Mouse (Mus musculus) granulocyte monocyte progenitor cell, adult 5-6 weeks (primary cell): Measurements from ENCODE around the gene Ano6. TPM values are rescaled to one million over a fixed set of nuclear protein-coding genes. Genes with fewer than 3 reads are reported as not detected.

Source experiments
- ATAC-seq: replicated peaks from 2 replicates; pipeline ENCODE4 v1.8.0; 2016; ENCODE audit warnings: mild to moderate bottlenecking, moderate TSS enrichment, inconsistent platforms; ENCODE audit not compliant: poor library complexity, severe bottlenecking
- total RNA-seq, 2 experiments: library from RNA; stranded (forward) in 1 of 2; stranded (reverse) in 1 of 2; fragments of 200-712, 200-1000 nt in 1 of 2; fragments of >200 nt in 1 of 2; fragmentation: Nextera tagmentation in 1 of 2; gene quantifications; 2 replicates each; pipeline ENCODE4 v1.2.3; 2014 to 2017

Gene Ano6
- total RNA-seq, 2 experiments from 2014 or later: 25.3 to 28.7 TPM

DNA sequence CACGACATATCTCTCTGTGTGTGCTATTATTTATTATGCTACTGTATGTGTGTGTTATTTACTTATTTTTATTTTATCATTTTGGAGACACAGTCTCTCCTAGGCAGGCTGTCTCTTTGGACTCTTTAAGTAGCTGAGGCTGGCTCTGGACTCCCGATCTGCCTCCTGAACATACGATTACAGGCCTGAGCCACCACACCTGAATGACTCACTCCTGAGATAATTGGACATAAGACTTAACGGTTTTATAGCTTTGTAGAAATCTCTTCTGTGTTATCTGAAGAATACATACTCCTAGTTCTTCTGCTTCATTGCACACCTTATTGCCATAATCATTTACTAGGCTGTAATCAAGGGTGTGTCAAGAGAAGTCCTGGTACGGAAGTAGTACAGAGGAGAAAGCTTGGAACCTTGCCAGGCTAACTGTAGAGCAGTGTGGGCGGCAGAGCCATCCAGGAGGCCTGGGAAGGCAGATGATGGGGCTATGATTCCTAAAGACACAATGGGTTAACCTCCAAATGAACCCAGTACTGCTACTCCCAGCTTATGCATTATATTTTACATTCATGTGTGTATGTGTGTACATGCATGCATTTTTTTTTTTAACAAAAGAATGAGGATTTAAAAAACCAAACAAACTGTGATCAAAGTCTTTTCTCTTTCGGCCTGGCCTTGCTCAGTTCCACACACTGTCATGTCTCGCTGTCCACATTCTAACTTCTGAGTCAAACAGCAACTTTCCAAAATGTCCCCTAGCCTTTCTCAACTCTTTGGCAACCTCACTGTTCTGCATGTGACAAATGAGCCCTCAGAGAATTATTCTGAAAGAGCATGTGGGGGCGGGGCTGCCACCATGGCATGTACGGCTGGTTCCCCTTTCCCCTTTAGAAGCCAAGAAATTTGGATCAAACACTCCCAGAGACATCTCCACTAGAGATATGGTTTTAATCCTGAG is 4.2 kb downstream of the Ano6 start:
- ATAC-seq: peak; percentile 61

DNA sequence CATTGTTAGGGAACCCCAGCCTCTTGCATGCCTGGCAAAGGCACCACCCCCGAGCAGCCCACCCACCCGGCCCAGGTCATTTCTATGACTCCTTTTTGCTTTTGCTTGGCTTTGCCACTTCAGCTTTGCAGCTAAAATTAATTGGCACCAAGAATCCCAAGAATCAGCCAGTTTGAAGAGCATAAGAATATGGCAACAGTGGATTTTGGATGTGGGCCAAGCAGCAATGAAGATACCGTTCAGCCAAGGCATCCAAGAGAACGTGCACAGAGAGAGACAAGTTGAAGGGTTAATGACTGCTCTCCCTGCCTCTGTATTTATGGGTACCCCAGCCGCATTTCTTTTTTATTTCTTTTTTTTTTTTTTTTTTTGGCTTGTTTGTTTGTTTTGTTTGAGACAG is 5.4 kb downstream of the Ano6 start:
- no peak for ATAC-seq

DNA sequence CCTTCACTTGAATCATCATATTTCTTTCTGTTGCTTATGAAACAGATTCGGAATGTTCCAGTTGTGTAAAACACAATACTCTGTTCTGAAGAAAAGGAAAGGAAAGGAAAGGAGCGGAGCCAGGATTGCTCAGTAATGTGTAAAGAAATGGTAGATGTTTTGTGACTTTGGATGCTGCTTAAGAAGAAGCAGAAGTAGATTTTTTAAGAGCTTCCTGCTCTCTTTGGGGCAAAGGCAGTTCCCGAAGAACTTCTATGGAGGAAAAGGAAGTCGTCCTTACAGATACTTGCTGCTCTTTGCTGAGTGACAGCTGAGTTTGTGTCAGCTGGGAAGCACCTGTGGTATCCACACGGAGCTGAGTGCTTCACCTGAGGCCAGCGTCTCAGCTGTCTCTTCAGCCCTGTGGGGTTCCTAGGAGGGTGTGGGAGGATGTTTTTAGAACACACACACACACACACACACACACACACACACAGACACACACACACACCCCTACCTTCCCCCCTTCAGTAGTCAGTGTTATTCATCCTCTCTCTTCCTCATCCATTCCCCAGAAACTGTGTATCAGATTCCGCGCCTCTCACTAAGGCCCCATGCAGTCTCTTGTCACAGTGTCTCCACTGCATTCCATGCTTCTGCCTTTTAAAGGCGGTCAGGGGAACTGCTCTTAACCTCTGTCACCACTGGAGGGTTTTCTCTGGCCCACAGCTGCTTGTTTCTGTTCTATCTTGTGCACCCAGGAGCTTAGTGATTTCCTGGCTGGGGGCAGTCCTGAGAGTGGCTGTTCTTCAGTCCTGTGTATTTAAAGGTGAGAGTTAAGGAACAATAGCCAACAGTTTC is 6.7 kb downstream of the Ano6 start:
- ATAC-seq: peak; percentile 31

DNA sequence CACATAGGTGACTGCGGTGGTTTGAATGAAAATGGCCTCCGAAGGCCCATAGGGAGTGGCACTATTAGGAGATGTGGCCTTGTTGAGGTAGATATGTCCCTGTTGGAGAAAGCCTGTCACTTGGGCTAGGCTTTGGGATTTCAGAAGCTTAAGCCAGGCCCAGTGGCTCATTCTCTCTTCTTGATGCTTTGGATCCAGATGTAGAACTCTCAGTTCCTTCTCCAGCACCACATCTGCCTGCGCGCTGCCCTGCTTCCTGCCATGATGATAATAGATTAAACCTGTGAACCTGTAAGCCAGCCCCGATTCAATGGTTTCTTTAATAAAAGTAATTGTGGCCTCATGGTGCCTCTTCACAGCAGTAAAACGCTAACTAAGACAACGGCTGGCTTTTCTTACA is 7.6 kb downstream of the Ano6 start:
- no peak for ATAC-seq

DNA sequence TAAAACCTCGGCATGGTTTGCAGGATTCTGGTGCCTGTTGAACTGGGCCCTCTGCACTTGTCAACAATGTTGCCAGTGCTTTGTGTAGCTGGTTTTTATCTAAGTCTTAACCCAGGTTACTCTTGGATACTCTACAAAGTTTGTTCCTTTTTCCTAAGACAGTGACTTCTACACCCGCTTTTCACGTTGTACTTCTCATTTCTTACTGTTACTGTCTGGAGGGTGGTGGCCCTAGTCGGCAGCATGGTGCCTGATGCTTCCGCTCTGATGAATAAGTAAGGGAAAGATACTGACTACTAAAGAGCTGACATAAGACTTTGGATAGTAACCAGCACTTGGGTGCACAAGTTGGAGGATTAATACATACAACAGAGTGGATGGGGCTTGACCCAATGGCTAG is 9.0 kb downstream of the Ano6 start:
- no peak for ATAC-seq

DNA sequence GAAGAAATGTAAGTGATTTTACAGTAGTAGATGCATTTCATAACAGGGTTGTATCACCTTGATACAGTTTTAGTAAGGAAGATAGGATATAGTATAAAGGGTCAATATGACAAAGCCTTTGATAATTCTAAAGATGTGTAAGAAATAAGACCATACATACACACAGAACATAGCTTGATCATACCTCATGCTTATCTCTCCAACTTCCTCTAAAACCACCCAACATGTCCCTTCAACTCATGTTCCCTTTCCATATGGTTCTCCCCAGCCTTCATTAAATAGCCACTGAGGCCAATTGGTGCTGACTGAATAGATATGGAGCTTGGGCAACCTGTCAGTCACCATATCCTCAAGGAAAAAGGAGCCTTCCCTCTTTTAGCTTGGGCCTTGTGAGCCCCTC is 9.4 kb downstream of the Ano6 start:
- ATAC-seq: no peak

DNA sequence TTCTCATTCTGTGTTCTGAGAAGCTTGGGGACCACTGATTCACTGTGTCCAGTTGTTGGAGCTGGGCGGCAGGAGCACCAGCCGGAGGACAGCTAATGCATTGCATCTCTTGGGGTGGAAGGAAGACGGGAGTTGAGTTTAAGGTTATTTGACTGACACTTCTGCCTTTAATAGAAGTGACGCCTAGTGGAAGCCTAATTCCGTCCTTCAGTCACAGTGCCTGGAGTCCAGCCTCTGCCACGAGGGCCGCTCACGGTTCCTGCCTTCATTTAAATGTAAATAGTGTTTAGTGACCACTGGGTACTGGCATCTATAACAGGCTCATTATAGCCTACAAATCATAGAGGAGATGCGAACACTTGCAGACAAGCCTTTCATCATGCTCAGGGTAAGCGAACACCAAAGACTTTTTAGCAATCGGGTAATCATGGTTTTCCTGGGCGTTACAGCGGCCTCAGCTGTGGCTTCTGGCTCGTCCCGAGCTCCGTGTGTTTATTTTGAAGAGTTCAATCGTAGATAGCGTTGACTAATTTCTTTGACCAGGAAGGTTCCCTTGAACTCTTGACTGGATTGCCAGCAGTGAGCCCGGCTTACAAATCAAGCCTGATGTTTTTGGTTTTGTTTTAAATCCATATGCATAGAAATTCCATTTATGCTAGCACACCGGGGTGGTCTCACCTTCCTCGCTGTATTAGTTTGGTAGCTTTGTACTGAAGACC is 10.8 kb downstream of the Ano6 start:
- ATAC-seq: no peak

DNA sequence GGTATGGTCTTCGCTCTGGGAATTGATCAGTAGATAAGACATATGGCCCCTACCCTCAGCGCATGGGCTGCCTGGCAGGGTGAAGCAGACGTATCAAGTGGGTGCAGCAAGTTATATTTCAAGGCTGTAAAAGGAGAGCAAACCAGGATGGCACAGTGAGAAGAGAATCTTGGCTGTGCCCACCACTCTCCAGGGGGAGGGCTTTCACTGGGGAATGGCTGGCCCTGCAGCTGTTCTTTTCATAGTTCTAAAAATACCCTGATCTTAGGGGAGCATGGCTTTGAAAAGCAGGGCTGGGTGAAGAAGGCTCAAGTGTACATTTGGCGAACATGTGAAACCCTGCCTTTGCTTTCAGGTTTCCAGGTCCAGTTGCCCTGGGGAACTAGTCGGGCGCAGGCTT is 11.5 kb downstream of the Ano6 start:
- ATAC-seq: no peak

DNA sequence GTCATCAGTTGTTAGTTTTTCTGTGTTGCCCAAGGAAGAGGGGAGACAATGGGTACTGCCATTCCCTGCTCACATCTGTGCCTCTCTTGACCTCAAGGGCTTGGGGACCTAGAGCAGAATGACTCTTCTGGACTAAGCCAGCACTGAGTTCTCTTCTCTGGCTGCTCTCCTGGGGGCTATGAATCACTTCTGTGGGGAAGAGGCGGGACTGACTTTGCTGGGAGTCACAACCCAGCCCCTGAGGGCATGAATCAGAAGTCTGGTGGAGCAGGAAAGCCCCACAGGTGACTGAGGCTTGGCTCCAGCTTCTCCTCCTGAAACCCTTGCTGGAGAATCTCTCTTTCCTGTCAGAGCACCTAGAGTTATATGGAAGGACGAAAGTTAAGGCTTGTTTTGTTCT is 12.1 kb downstream of the Ano6 start:
- ATAC-seq: no peak

DNA sequence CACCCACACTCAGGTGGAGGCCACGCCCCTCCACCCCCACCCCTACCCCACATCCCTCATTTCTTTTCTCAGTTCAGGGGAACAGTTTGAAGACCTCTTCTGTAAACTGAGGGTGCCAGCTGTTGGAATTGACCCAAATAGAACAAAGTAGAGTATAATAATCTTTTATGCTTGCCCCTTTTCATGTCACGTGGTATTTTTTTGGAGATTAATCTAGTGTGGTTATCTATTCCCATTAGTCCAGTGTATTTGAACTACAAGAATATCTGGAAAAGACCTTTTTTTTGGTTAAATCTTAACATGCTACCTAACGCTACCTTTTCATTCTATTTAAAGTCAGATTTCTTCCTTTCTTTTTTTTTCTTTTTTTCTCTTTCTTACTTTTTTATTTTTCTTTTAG is 12.8 kb downstream of the Ano6 start:
- ATAC-seq: no peak

DNA sequence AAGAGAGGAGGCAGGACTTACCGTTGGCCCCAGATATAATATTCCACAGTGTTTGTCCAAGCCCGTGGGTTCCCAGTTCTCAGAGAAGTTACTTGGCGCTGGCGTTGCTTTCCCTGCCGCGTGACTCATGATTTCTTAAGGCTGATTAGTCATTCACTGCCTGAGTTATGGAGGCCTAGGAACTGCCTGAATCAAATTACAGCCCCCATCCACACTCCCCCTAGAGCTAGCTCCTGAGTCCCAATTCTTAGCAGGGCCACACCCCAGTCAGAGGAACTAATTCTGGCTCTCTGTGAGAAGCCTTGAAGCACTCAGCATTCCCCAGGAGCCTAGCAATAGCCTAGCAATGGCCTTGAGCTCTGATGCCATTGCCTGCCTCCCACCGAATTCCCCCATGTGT is 13.6 kb downstream of the Ano6 start:
- peak; percentile 62 for ATAC-seq

DNA sequence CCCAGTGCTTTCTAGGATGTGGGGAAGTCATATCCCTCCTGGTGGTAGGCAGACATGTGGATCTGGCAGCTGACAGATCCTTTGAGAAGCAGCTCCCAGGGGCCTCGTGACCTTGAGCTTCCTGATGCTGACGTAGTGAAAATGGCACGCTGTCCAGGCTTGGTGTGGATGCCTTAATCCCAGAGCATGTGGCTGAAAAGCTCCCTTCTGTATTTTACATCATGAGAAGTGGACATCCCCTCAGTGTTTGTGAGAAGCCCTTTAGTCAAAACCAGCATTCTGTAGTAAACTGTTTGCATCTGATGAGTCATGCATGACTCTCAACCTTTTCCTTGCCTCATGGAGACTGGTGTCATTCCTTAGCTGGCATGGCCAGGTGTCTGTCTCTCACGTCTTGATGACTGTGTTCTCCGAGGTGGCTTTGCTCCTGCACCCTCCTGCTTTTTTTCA is 14.4 kb downstream of the Ano6 start:
- ATAC-seq: no peak

DNA sequence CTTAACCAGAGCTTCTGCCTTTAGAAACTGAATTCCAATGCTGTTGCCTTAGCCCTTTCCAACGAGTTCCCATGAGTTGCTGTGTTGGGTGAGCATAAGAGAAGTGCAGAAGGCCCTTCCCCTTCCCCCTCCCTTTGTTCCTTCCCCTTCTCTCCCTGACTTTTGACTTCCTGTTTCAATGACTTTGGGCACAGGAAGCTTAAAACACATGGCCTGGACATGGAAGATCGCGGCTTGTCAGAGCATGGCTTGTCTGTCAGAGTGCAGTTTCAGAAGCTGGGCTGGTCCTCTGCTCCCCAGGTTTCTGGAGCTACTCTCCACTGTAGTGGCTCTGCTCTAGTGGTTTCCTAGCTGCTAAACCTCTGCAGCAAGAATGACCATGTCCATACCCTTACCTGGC is 17.3 kb downstream of the Ano6 start:
- ATAC-seq: peak; percentile 93

DNA sequence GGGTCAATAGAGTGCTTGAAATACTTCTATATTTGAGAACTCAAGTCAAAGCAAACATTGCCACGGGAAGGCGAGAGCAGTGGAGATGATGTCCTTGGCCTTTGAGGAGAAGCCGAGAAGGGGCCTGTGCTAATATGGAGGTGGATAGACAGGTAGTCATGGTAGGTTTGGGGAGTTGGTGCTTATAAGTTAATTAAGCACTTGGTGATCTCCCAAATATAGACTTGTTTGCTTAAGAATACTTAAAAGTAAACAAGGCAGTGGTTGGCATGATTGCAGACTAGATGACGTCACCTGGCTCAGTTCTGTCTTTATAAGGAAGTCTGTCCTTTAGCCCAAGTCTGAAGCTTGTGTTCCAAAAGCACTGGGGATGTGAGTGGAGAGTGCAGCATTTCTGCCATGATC is 19.7 kb downstream of the Ano6 start:
- no peak for ATAC-seq

DNA sequence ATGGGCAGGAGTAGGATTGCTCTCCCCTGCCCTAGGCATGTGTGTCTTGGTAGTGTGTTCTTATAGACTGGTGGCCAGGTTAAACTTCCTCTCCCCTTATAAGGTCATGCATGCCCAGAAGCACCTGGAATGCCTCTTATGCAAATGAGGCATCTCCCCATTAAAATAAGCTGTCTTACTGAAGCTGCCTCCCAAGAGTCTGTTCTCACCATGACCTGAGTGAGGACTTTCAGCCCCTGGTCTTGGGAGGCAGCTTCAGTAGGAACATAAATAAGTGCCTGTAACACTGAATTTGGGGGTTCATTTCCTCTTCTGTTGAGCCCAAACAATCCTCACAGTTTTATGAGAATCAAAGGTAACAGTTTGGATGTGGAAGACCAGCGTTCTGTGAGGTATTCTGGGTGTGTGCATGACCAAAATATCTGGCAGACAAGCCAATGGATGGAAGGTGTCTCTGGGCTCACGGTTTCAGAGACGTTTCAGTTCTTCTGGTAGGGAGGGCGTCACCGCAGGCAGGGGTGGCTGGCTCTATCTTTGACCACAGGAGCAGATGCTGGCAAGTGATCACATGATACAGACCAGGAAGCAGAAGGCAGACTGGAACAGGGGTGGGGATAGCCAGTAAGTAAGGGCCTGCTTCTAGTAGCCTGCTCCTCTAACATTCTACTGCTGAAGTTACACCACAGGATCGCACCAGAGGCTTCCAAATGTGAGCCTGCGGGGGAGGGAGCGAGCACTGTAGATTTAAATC is 22.4 kb downstream of the Ano6 start:
- no peak for ATAC-seq

DNA sequence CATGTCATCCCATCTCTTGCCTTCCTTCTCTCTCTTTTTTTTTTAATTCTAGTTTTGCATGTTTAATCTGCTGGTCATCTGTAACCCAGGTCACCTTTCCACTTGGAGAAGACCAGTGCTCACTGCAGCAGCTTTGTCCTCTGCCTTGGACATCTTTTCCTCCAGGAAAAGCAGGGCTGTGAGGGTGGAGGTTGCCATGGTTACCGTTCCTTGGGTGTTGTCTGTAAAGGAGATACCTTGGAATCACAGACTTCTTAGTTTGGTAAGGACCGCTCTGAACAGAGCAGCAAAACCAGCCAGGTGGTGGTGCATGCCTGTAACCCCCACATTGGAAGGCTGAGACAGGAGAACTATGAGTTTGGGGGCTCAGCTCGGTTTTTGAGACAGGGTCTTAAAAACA is 26.9 kb downstream of the Ano6 start:
- no peak for ATAC-seq

DNA sequence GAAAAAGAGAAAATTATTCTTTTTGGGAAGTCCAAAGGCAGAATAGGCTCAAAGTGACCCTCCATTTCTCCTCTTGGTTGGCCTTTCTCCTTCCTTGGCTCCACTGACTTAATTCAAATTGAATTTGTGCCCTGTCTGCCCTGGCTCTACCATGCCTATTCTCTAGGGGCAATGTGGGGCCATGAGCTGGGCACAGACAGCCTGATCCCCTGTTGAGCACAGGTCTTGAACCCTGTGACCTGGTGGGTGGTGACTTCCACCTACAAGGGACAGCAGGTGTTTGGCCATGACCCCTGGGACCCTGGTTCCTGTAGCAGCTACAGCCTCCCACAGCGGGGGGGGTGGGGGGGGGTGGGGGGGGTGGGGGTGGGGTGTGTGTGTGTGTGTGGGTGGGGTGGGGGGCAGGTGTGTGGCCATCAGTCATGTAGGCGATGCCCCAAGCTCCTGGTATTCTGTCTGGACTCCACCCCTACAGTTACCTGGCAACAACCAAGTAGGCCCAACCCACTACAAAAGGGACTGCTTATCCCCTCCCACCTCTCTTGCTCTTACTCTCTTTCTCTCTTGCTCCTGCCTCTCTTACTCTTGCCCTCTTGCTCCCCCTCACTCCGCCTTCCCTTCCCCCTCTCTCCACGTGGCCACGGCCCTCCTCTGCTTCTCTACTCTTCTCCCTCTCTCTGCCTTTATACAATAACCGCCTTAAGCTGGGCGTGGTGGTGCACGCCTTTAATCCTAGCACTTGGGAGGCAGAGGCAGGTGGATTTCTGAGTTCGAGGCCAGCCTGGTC is 28.8 kb downstream of the Ano6 start:
- ATAC-seq: no peak

DNA sequence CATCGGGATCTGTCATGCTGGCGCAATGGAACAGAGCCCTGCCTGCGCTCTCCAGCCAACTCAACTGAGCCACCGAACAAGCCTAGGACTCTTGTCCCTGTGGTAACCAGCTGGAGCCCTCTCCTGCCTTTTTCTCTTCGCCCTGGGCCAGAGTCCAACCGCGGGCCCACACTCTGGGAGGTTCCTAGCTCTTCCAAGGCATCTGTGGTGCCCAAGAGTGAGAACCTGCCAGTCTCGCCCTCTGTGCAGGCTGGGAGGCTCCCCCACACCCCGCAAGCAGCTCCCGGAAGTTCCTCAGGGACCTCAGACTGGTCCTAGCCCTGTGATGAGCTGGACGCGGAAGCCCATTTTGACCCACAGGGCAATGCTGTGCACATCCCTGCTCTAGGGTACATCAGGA is 29.5 kb downstream of the Ano6 start:
- no peak for ATAC-seq

DNA sequence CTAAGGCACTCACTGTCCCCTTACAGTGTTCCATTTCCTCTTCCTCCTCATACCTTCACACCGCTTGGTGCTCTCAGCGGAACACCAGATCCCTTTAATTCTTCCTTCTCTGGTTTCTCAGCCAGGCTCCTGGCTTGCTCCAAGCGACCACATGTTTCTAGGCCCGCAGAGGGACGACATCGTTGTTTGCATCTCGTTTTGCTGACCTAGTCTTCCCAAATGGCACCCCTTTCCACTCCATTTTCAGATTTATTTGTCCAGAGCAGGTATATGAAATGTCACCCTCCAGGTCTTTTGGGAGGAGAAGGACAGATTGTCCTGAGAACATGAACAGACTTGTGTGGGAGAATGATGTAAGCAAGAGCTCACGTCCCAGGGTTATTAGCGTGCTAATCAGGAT is 30.0 kb downstream of the Ano6 start:
- no peak for ATAC-seq
